Mouse (Mus musculus): Measurements from ENCODE around the gene B3gnt6. TPM values are rescaled to one million over a fixed set of nuclear protein-coding genes. Genes with fewer than 3 reads are reported as not detected.

The B3gnt6 gene
- total RNA-seq, 1 experiment: 0.09 TPM

- Histone ChIP-seq H3K4me1 (ENCODE audit: control insufficient read depth in 2 of 2, insufficient read depth in 2 of 2, low read length in 2 of 2, poor library complexity in 1 of 2) (peaks cover 6 to 31% of the 10 kb centered on the region in 2 experiments), H3K9ac (ENCODE audit: insufficient read depth, low read depth, low read length, poor library complexity, severe bottlenecking) (no peak overlapping the region)
These were observed 46.9 kb downstream of the B3gnt6 start for GRCm38 (mm10) chr7:98152400-98152799.

GRCm38 (mm10) chr7:98150525-98150924 lies 48.8 kb downstream of the B3gnt6 start:
- no peak overlapping the region; the same call in 1 of the 2 replicates for H3K27ac ChIP-seq (ENCODE audit: insufficient read depth, low read depth, low read length, poor library complexity, severe bottlenecking)
- TF ChIP-seq CHD2 (IDR thresholded peaks at IDR 0.05; ENCODE audit: low read depth, low read length) (no peak), MAFK (IDR thresholded peaks at IDR 0.05; ENCODE audit: insufficient read depth, low read depth, low read length) (no peak), HCFC1 (IDR thresholded peaks at IDR 0.05; ENCODE audit: borderline replicate concordance, insufficient read depth, low read length) (no peak), ZNF384 (IDR thresholded peaks at IDR 0.05; ENCODE audit: low read depth, low read length) (no peak), ZC3H11A (IDR thresholded peaks at IDR 0.05; ENCODE audit: borderline replicate concordance, low read depth, low read length) (no peak)

More at GRCm38 (mm10) chr7:98152400-98152799, 46.9 kb downstream of the B3gnt6 start:
- TF ChIP-seq ZC3H11A (IDR thresholded peaks at IDR 0.05; ENCODE audit: borderline replicate concordance, low read depth, low read length): no peak
- TF ChIP-seq MAFK (IDR thresholded peaks at IDR 0.05; ENCODE audit: insufficient read depth, low read depth, low read length): no peak
- TF ChIP-seq HCFC1 (IDR thresholded peaks at IDR 0.05; ENCODE audit: borderline replicate concordance, insufficient read depth, low read length): no peak
- TF ChIP-seq ZNF384 (IDR thresholded peaks at IDR 0.05; ENCODE audit: low read depth, low read length): no peak
- TF ChIP-seq CHD2 (IDR thresholded peaks at IDR 0.05; ENCODE audit: low read depth, low read length): no peak
- DNase-seq (ENCODE audit: low read depth, low spot score): no peak
- Histone ChIP-seq H3K36me3 (ENCODE audit: control insufficient read depth, insufficient read depth, low read length, poor library complexity, severe bottlenecking) (peaks cover 3% of the 10 kb centered on the region; the same call in 1 of the 2 replicates), H3K27ac (ENCODE audit: insufficient read depth, low read depth, low read length, poor library complexity, severe bottlenecking) (no peak overlapping the region), H3K4me3 (ENCODE audit: insufficient read depth in 1 of 2, low read depth in 1 of 2, low read length in 2 of 2, poor library complexity in 1 of 2, severe bottlenecking in 1 of 2) (no peak overlapping the region), H3K9me3 (ENCODE audit: control insufficient read depth, insufficient read depth, low read depth, low read length) (no peaks in the 10 kb centered on the region)
- in situ Hi-C loops (cut with MboI; ENCODE audit: low sequenced_read_pairs in 2 of 2, unreplicated experiment in 2 of 2): no loop called here

GRCm38 (mm10) chr7:98149802-98150201 lies 49.5 kb downstream of the B3gnt6 start:
- H3K9ac ChIP-seq (ENCODE audit: insufficient read depth, low read depth, low read length, poor library complexity, severe bottlenecking): no peak overlapping the region
- in situ Hi-C loops (cut with MboI; ENCODE audit: low sequenced_read_pairs in 2 of 2, unreplicated experiment in 2 of 2): no loop called here

More at GRCm38 (mm10) chr7:98150525-98150924, 48.8 kb downstream of the B3gnt6 start:
- Histone ChIP-seq H3K36me3 (ENCODE audit: control insufficient read depth, insufficient read depth, low read length, poor library complexity, severe bottlenecking) (peaks cover 5% of the 10 kb centered on the region; the same call in 1 of the 2 replicates), H3K4me3 (ENCODE audit: insufficient read depth in 1 of 2, low read depth in 1 of 2, low read length in 2 of 2, poor library complexity in 1 of 2, severe bottlenecking in 1 of 2) (no peak overlapping the region), H3K9ac (ENCODE audit: insufficient read depth, low read depth, low read length, poor library complexity, severe bottlenecking) (no peak overlapping the region), H3K4me1 (ENCODE audit: control insufficient read depth in 2 of 2, insufficient read depth in 2 of 2, low read length in 2 of 2, poor library complexity in 1 of 2) (peaks cover 0 to 16% of the 10 kb centered on the region in 2 experiments; a peak in 2 of 4 replicates), H3K9me3 (ENCODE audit: control insufficient read depth, insufficient read depth, low read depth, low read length) (no peaks in the 10 kb centered on the region)
- in situ Hi-C loops (cut with MboI; ENCODE audit: low sequenced_read_pairs in 2 of 2, unreplicated experiment in 2 of 2): no loop called here
- no peak for DNase-seq (ENCODE audit: low read depth, low spot score)

GRCm38 (mm10) chr7:98148721-98149407 lies 50.4 kb downstream of the B3gnt6 start:
- H3K4me3 ChIP-seq (ENCODE audit: insufficient read depth in 1 of 2, low read depth in 1 of 2, low read length in 2 of 2, poor library complexity in 1 of 2, severe bottlenecking in 1 of 2): no peak overlapping the region
- no peak overlapping the region for H3K27ac ChIP-seq (ENCODE audit: insufficient read depth, low read depth, low read length, poor library complexity, severe bottlenecking)
- no peak overlapping the region for H3K9ac ChIP-seq (ENCODE audit: insufficient read depth, low read depth, low read length, poor library complexity, severe bottlenecking)
- DNase-seq (ENCODE audit: low read depth, low spot score): no peak
- H3K36me3 ChIP-seq (ENCODE audit: control insufficient read depth, insufficient read depth, low read length, poor library complexity, severe bottlenecking): peaks cover 5% of the 10 kb centered on the region; the same call in 1 of the 2 replicates
- TF ChIP-seq HCFC1 (IDR thresholded peaks at IDR 0.05; ENCODE audit: borderline replicate concordance, insufficient read depth, low read length) (no peak), MAFK (IDR thresholded peaks at IDR 0.05; ENCODE audit: insufficient read depth, low read depth, low read length) (no peak), CHD2 (IDR thresholded peaks at IDR 0.05; ENCODE audit: low read depth, low read length) (no peak), ZC3H11A (IDR thresholded peaks at IDR 0.05; ENCODE audit: borderline replicate concordance, low read depth, low read length) (no peak), ZNF384 (IDR thresholded peaks at IDR 0.05; ENCODE audit: low read depth, low read length) (no peak)
- in situ Hi-C loops (cut with MboI; ENCODE audit: low sequenced_read_pairs in 2 of 2, unreplicated experiment in 2 of 2): no loop called here
- no peaks in the 10 kb centered on the region for H3K9me3 ChIP-seq (ENCODE audit: control insufficient read depth, insufficient read depth, low read depth, low read length)
- H3K4me1 ChIP-seq (ENCODE audit: control insufficient read depth in 2 of 2, insufficient read depth in 2 of 2, low read length in 2 of 2, poor library complexity in 1 of 2): peaks cover 0 to 18% of the 10 kb centered on the region in 2 experiments; a peak in 2 of 4 replicates

More at GRCm38 (mm10) chr7:98149802-98150201, 49.5 kb downstream of the B3gnt6 start:
- peaks cover 0 to 18% of the 10 kb centered on the region in 2 experiments; a peak in 2 of 4 replicates for H3K4me1 ChIP-seq (ENCODE audit: control insufficient read depth in 2 of 2, insufficient read depth in 2 of 2, low read length in 2 of 2, poor library complexity in 1 of 2)
- H3K4me3 ChIP-seq (ENCODE audit: insufficient read depth in 1 of 2, low read depth in 1 of 2, low read length in 2 of 2, poor library complexity in 1 of 2, severe bottlenecking in 1 of 2): no peak overlapping the region
- TF ChIP-seq MAFK (IDR thresholded peaks at IDR 0.05; ENCODE audit: insufficient read depth, low read depth, low read length) (no peak), HCFC1 (IDR thresholded peaks at IDR 0.05; ENCODE audit: borderline replicate concordance, insufficient read depth, low read length) (no peak), ZNF384 (IDR thresholded peaks at IDR 0.05; ENCODE audit: low read depth, low read length) (no peak), ZC3H11A (IDR thresholded peaks at IDR 0.05; ENCODE audit: borderline replicate concordance, low read depth, low read length) (no peak)
- H3K27ac ChIP-seq (ENCODE audit: insufficient read depth, low read depth, low read length, poor library complexity, severe bottlenecking): no peak overlapping the region
- peaks cover 5% of the 10 kb centered on the region; the same call in 1 of the 2 replicates for H3K36me3 ChIP-seq (ENCODE audit: control insufficient read depth, insufficient read depth, low read length, poor library complexity, severe bottlenecking)
- DNase-seq (ENCODE audit: low read depth, low spot score): no peak
- H3K9me3 ChIP-seq (ENCODE audit: control insufficient read depth, insufficient read depth, low read depth, low read length): no peaks in the 10 kb centered on the region
